8 mouse cellular contexts compared by ENCODE assay signal in genomic region chr3:86110077-86110476, GRCm38 (mm10). TPM values are rescaled to one million over a fixed set of nuclear protein-coding genes. Genes with fewer than 3 reads are reported as not detected.
DNase-seq lines count a peak whose midpoint lies in the region; TF ChIP-seq lines count a peak whose summit lies in the region.

No protein-coding gene starts in this region.

- H3K27me3 ChIP-seq in megakaryocyte, embryonic 14.5 days (replicated peaks): no peaks in the 10 kb centered on the region

- H3K9me3 ChIP-seq in megakaryocyte, embryonic 14.5 days: no peaks in the 10 kb centered on the region

- peak overlapping the region; percentile 90 for H3K4me3 ChIP-seq in megakaryocyte, embryonic 14.5 days (replicated peaks)

- TF ChIP-seq POLR2A in brain, embryonic 14.5 days (IDR thresholded peaks at IDR 0.05; ENCODE audit: borderline replicate concordance, extremely low read depth, insufficient read depth, insufficient read length, poor library complexity, severe bottlenecking): no peak

- DNase-seq in urinary bladder, postnatal 14 days (ENCODE audit: low spot score): peak; percentile 54
- no peak for DNase-seq in urinary bladder, postnatal 4 days (ENCODE audit: low spot score in 2 of 2)
- DNase-seq in brain, embryonic 14.5 days (ENCODE audit: low read depth): peak; percentile 57
- peak; percentile 44 to 52 for DNase-seq in heart, adult 9 months (ENCODE audit: low spot score in 2 of 2)
- peak; percentile 54 to 70 for DNase-seq in kidney, postnatal 25 days
- DNase-seq in layer of hippocampus, adult 9-11 months: no peak
- no peak for DNase-seq in cerebellum, postnatal 4 days (ENCODE audit: low spot score in 2 of 2)

- peak; percentile 35; the same call in 1 of the 2 replicates for TF ChIP-seq CTCF in brain, embryonic 14.5 days (IDR thresholded peaks at IDR 0.05; ENCODE audit: borderline replicate concordance, extremely low read depth, insufficient read depth, insufficient read length)

- H3K4me1 ChIP-seq in megakaryocyte, embryonic 14.5 days: peaks cover 56% of the 10 kb centered on the region

- peaks cover 10% of the 10 kb centered on the region for H3K36me3 ChIP-seq in megakaryocyte, embryonic 14.5 days (replicated peaks; ENCODE audit: low read length)

RNA-seq across cellular contexts. Expression of gene Rps3a1, which starts 32.4 kb away (rescaled TPM):
- polyA plus RNA-seq in brain, embryonic 14.5 days (2012; rRNA removed): 758 and 849 TPM in 2 replicates
- 14.5 and 291 TPM in 2 replicates for polyA plus RNA-seq in megakaryocyte, embryonic 14.5 days (2012; ENCODE audit: insufficient read depth, low replicate concordance)

Comparison
In these comparisons a context has a peak if more than half of its experiments do, and no peak if none do; other contexts are left out.
1. DNase-seq: peak in urinary bladder, postnatal 14 days (single experiment), brain, embryonic 14.5 days (single experiment), heart, adult 9 months (2 of 2) and kidney, postnatal 25 days (2 of 2); none in urinary bladder, postnatal 4 days (0 of 2), layer of hippocampus, adult 9-11 months (single experiment) and cerebellum, postnatal 4 days (0 of 2).